Mouse (Mus musculus) retina, adult 2 months (tissue): ENCODE data around the gene Hsf3.
"Not testable (repeated sequence)": the region's sequence is repeated elsewhere in the genome, so short reads cannot be mapped to it uniquely, and the experiment has no call there.

Source experiments
- DNase-seq: peaks from one replicate; pipeline ENCODE4 v3.0.0-alpha.2; 2012; ENCODE audit warnings: low read depth, low spot score

The Hsf3 gene

DNA sequence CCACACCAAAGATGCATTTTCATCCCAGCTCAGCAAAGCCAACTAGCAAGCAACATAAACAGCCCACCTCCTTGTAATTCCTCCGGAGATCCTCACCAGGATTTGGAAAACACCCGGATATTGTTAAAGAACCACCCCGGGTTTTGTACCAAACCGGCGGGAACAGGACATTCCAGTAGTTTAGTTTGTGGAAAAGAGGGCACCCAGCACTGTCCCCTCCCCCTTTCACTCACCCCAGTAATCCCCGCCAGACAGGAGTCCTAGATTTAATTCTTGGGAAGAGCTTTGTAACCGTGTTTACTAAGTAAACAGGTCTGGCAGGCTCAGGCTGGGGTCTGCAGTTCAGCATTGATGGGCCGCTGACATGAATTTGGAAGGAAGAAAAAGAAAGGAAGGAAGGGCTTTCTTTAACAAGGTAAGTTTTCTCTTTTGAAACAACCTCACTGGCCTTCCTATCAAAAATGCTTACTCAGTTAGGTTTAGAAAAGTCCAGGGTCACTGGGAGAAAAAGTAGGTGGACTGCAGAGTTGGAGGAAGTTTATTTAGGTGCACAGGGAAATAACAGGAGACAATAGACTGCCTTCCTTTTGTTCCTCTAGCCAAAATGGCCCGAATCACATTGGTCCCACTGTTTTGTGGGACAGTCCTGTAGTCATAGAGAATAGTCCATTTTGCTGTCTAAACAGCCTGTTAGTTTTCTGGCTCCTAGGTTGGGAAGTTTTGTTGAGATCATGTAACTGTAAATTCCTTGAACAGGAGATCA, at the start of gene Hsf3:
TSS of gene Hsf3 (minus strand) at position 94 of the 763 bp plus-strand sequence.
- no peak for DNase-seq

DNA sequence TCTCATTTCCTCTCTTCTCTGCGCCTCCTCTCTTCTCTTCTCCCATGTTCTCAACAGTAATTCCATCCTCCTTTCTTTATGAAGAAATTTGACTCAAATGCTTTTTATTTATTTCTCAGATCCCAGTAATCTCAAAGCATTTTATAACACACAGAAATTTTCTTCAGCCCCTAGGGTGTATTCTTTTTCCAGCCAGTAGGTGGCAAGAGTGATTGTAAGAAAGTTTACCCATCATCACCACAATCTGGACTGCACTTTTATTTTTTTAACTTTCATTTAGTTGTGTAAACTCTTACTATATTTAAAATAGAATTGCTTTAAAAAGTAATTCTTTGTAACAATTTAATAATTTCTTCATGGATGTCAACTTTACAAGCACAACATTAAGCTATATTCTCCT, 45.5 kb upstream of the Hsf3 start:
- DNase-seq: no peak

- DNase-seq: no peak
These were observed 945 bp downstream of the Hsf3 start, which contains the start of gene Heph for GRCm38 (mm10) chrX:96455149-96455548. TSS of gene Heph (plus strand) at chrX:96455359.

DNA sequence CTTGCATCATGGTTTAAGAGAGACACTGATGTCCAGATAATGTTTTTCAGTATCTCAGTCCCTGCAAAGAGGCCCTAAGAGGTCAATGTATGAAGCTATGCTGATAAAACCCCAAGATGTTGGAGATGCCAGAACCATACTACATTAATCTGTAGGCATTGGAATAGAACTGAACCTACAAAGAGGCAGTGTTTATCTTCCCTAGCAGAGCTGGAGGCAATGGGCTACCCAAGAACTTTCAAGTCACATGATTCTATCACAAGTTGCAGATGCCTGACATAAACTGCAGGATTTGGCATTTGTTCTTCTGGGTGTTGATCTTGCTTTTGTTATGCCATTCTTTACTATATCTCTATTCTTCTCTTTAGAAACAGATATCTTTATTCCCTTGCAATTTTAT, 36.7 kb downstream of the Hsf3 start:
- DNase-seq: no peak

DNA sequence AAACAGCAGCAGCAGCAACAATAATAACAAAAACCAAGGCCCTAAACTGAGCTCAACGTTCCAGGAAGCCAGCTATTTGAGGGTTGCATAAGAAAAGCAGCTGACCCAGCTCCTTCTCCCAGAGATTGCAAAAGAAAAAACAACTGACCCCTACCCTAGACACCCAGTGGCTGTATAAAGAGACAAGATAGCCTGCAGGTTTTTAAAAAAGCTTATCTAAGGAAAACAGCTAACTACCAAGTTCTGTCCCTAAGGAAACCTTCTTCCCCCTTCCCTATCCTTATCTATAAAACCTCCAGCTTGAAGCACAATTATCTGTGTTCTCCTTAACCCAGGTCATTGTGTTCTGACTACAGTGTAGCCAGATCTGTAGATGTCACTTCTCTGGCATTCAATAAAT, 38.4 kb downstream of the Hsf3 start:
- DNase-seq: no peak

- no peak for DNase-seq
These were observed 39.1 kb downstream of the Hsf3 start for GRCm38 (mm10) chrX:96416970-96417369.

GRCm38 (mm10) chrX:96415351-96415750, 40.7 kb downstream of the Hsf3 start:
- not testable (repeated sequence) for DNase-seq

- DNase-seq: no peak
These were observed 117.0 kb downstream of the Hsf3 start for GRCm38 (mm10) chrX:96339108-96339507.

DNA sequence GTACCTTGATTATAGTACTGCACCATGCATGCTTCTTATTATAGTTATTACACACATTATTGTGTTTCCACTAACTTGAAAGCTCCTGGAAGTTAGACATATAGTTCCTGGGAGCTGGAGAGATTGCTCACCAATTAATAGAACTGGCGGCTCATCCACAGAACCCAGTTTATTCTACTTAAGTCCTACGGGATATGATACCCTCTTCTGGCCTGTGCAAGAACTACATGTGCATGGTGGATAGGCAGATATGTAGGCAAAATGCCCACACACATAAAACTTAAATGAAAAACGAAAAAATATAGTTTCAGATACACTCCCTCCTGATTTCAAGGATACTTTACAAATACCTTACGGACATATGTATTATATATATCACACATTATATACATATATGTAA, 126.3 kb downstream of the Hsf3 start:
- DNase-seq: no peak

GRCm38 (mm10) chrX:96293338-96293737, 162.8 kb downstream of the Hsf3 start, which contains the start of gene Vsig4:
TSS of gene Vsig4 (minus strand) at chrX:96293438.
- DNase-seq: no peak

DNA sequence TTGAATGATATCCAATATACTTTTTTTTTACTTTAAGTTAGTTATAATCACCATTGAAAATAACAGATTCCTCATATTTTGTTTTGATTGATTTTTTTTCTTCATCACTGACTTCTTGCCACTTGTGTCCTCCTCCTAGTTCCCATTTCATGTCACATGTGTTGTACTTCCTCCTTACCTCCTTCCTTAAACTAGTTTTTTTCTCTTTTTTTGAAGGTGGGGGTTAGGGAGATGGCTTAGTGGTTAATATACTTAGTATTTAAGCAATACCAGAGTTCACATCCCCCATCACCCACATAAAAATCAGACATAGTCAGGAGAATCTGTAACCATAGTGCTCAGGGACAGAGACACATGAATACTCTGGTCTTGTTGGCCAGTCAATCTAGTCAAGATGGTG, 199.6 kb downstream of the Hsf3 start:
- no peak for DNase-seq
